In the genomic region with DNA sequence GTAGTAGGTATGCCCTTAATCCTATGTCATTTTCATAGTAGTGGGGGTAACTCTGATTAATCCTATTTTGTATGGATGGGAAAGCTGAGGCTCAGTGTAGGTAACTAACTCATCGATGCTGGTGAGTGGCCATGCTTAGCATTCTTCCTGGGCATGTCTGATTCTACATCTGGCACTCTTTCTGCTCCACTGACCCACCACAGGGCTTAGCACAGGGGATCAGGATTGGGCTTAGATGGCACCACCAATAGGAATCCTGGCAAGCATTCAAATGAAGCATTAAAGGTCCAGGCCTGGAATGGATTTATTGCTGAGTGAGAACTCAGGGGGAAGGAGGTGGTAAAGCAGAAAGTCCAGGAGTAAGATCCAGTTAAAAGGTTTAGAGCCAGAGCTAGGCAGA, we compare ENCODE assay signal across 25 mouse cellular contexts.
"Had no signal": no experiment of that assay in that cellular context is flagged by ENCODE, and none has a peak within 500 bp of the region (broad histone marks: within the 10 kb centered on the region; RNA-seq: fewer than 3 reads in every experiment).

No protein-coding gene starts in this region.

- H3K9me3 ChIP-seq: heart, embryonic 13.5 days; heart, embryonic 15.5 days; hindbrain, embryonic 12.5 days; hindbrain, embryonic 15.5 days; kidney, embryonic 15.5 days; limb, embryonic 12.5 days; liver, embryonic 13.5 days had no signal

- H3K9ac ChIP-seq: heart, embryonic 13.5 days; heart, embryonic 15.5 days; hindbrain, embryonic 12.5 days; hindbrain, embryonic 15.5 days; kidney, embryonic 15.5 days; limb, embryonic 12.5 days; liver, embryonic 13.5 days had no signal

- H3K27me3 ChIP-seq: heart, embryonic 13.5 days; heart, embryonic 15.5 days; hindbrain, embryonic 12.5 days; hindbrain, embryonic 15.5 days; kidney, embryonic 15.5 days; limb, embryonic 12.5 days; liver, embryonic 13.5 days had no signal

- H3K4me2 ChIP-seq: heart, embryonic 11.5 days; heart, embryonic 13.5 days; heart, embryonic 15.5 days; hindbrain, embryonic 12.5 days; hindbrain, embryonic 15.5 days; kidney, embryonic 15.5 days; limb, embryonic 12.5 days; liver, embryonic 11.5 days; liver, embryonic 13.5 days had no signal

- H3K27ac ChIP-seq: heart, adult 2 months; heart, embryonic 13.5 days; heart, embryonic 15.5 days; hindbrain, embryonic 12.5 days; hindbrain, embryonic 15.5 days; kidney, embryonic 15.5 days; kidney, postnatal 0 days; limb, embryonic 12.5 days; liver, embryonic 13.5 days had no signal

- ATAC-seq: intestine, embryonic 16.5 days had no signal

- DNase-seq: gastrocnemius, postnatal 14 days; gastrocnemius, postnatal 36 days; heart, adult 11 months; heart, adult 2 months; heart, postnatal 14 days; heart, postnatal 36 days; kidney, adult 11 months; kidney, adult 2 months; kidney, adult 9 months; kidney, postnatal 14 days; kidney, postnatal 36 days; layer of hippocampus, adult 9-11 months; layer of hippocampus, postnatal 36 days; liver; liver, embryonic 13.5 days had no signal

- H3K4me1 ChIP-seq: heart, embryonic 13.5 days; heart, embryonic 15.5 days; hindbrain, embryonic 12.5 days; hindbrain, embryonic 15.5 days; kidney, embryonic 15.5 days; limb, embryonic 12.5 days; liver, embryonic 13.5 days had no signal

- H3K36me3 ChIP-seq: heart, embryonic 13.5 days; heart, embryonic 15.5 days; hindbrain, embryonic 12.5 days; hindbrain, embryonic 15.5 days; kidney, embryonic 15.5 days; limb, embryonic 12.5 days; liver, embryonic 13.5 days had no signal

- H3K4me3 ChIP-seq: heart, adult 2 months; heart, embryonic 13.5 days; heart, embryonic 15.5 days; hindbrain, embryonic 12.5 days; hindbrain, embryonic 15.5 days; kidney, embryonic 15.5 days; limb, embryonic 12.5 days; liver, embryonic 13.5 days had no signal
